Mouse (Mus musculus) megakaryocyte progenitor cell, adult 5-6 weeks (primary cell): ENCODE measurements around the gene Bckdhb. TPM values are rescaled to one million over a fixed set of nuclear protein-coding genes. Genes with fewer than 3 reads are reported as not detected.
"Not testable (repeated sequence)": the region's sequence is repeated elsewhere in the genome, so short reads cannot be mapped to it uniquely, and the experiment has no call there.

ENCODE experiments used
- ATAC-seq: replicated peaks from 2 replicates; pipeline ENCODE4 v1.8.0; 2016; ENCODE audit warnings: mild to moderate bottlenecking, moderate TSS enrichment, inconsistent platforms; ENCODE audit not compliant: poor library complexity
- total RNA-seq, 2 experiments: library from RNA; stranded (forward) in 1 of 2; stranded (reverse) in 1 of 2; fragments of 157-497, 149-512 nt in 1 of 2; fragments of 200-1000 nt in 1 of 2; gene quantifications; 2 replicates each; pipeline versions ENCODE4 v1.2.3 to v1.2.4; 2015 to 2017

Gene Bckdhb
- 25.7 and 34.8 TPM in 2 replicates for total RNA-seq (2015)
- total RNA-seq (2017) = 20.5 and 22.3 TPM in 2 replicates

- peak; percentile 99 for ATAC-seq
These were observed at the start of gene Bckdhb for GRCm38 (mm10) chr9:83924878-83925687. Gene Bckdhb, plus strand, starts transcription at chr9:83925145.

DNA sequence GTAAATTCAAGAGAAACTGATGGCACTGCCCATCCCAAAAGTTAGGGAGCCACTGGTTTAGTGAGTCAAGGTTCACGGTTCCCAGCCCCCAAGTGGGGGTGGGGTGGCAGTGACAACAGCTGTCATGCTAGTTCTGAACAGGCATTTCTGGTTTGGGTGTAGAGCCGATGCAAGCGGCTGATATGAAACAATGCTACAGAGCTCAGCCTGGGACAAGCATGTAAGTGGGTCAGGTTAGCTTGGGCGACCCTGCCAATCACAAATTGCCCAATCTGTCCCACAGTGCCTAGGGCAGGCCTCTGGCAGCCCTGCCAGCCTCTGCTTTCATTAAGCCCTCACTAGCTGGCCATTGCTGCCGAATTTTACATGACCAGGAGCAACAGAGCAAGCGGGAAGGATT lies 42.8 kb upstream of the Bckdhb start:
- ATAC-seq = no peak

DNA sequence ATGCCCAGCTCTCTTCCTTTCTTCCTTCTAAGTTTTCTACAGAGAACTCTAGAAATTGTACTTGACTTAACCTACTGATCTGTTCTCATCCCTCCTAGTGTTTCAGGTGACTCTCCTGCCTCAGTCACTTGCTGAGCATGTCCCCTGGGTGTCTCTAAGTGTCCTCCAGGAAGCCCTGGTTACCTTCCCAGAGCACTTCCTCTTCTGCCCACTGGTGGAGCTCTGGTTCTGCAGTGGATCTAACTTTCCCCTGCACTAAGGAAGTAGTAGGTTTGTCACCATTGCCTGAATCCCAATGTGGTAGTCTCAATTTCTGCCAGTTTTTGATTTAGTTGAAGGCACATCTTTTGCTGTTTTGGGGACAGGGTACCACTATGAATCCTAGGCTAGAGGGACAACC lies 38.8 kb upstream of the Bckdhb start:
- peak; percentile 85 for ATAC-seq

GRCm38 (mm10) chr9:83888214-83888613 lies 36.7 kb upstream of the Bckdhb start:
- no peak for ATAC-seq

- no peak for ATAC-seq
These were observed 31.9 kb upstream of the Bckdhb start for GRCm38 (mm10) chr9:83893073-83893472.

DNA sequence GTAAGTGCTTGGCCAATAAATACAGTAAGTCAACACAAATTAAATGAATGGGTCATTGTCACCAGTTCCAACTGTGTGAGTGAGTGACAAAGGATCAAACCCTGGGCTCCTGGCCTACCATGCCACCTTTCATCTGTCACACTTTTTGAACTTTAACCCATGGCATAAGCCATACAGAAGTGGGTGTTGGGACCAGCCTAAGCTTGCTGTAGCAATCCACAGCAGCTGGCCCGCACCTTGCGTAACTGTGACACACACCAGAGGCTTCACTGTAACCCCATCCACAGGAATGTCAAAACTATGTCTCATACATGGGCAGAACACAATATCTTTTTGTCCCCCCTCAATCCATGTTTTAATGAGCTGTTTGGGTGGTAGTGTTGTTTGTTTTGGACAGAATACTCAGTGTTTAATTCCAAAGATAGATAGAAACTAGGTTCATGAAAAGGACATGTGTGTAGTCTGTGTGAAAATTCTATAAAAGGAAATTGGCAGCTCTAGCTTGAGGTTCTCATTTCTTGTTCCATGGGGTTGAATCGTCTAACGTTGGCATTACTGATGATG lies 31.1 kb upstream of the Bckdhb start:
- ATAC-seq = peak; percentile 86

DNA sequence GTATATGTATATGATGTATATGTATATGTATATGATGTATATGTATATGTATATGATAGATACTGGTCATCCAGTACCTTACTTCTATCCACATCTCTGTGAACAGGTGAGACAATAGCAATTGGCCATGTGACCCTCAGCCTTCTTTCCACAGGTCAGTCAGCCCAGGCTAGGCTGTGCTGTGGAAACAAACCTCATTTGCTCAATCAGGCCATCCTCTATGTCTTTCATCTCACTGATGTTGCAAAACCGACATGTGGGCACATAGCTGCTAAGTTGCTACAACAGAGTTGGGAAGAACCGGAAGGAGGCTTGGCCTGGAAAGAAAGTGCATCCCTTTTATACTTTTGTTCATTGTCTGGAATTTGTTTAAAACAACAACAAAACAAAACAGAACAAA lies 22.9 kb upstream of the Bckdhb start:
- ATAC-seq = peak; percentile 71

GRCm38 (mm10) chr9:83905820-83906219 lies 19.1 kb upstream of the Bckdhb start:
- ATAC-seq = peak; percentile 64

- no peak for ATAC-seq
These were observed 17.9 kb upstream of the Bckdhb start for GRCm38 (mm10) chr9:83907017-83907416.

DNA sequence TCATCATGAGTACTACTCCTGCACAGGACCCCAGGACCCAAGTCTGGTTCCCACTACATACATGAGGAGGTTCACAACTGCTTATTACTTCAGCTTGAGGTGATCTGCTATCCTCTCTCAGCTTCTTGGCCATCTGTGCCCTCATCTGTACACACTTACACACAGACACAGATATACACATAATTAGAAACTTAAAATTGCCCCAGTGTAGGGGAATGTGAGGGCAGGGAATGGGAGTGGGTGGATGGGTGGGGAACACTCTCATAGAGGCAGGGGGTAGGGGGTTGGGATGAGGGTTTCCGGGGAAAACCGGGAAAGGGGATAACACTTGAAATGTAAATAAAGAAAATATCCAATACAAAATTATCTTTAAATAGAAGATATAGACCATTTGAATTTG lies 15.1 kb upstream of the Bckdhb start:
- no peak for ATAC-seq

DNA sequence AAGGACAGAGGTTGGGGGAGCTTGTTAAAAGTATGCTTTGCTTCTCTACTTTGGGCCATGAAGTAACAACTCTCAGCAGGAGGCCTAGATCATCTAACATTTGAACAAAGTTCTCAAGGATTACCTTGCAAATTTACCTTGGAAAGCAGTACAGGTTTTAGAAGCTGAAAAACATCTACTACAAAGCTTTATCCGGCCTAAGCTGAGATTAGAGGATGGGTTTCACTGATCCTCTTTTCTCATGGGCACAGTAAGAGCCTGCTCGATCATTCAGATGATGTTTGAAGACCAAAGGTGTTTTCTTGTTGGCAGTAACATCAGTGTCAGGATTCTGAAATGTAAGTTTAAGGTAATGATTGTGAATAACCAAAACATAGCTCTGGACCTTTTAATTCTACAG lies 14.0 kb upstream of the Bckdhb start:
- no peak for ATAC-seq

DNA sequence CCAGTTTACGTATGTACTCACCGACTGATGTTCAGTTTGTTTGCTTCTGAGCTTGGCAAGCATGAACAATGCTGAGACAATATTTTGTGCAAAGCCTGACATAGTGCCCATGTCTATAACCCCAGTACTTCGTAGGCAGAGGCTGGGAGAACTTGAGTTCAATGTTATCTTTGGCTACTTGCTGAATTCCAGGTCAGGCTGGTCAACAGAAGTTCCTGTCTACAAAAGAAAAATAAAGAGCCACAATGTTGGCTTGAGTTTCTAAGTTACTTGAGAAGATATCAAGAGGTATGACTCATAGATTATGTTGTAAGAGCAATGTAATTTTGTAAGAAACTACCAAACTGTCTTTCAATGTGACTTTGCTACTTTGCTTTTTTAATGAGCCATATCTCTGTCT lies 2.9 kb upstream of the Bckdhb start:
- no peak for ATAC-seq

DNA sequence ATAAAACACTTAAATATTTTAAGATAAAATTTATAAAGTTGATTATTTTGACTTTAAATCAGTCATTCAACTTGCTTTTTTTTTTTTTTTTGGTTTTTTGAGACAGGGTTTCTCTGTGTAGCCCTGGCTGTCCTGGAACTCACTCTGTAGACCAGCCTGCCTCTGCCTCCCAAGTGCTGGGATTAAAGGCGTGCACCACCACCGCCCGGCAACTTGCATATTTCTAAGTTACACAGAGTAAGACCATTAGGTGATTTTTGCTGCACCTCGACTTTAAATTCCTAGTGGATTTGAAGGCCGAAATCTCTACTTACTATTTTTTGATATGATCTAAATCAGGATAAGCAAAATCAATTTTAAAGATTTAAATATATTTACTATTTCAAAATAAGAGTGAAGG lies 589 bp upstream of the Bckdhb start:
- ATAC-seq = no peak

GRCm38 (mm10) chr9:83925688-83926041 lies 720 bp downstream of the Bckdhb start:
- no peak for ATAC-seq

- no peak for ATAC-seq
These were observed 1.4 kb downstream of the Bckdhb start for GRCm38 (mm10) chr9:83926302-83926701.

- not testable (repeated sequence) for ATAC-seq
These were observed 14.6 kb downstream of the Bckdhb start for GRCm38 (mm10) chr9:83939501-83939900.

DNA sequence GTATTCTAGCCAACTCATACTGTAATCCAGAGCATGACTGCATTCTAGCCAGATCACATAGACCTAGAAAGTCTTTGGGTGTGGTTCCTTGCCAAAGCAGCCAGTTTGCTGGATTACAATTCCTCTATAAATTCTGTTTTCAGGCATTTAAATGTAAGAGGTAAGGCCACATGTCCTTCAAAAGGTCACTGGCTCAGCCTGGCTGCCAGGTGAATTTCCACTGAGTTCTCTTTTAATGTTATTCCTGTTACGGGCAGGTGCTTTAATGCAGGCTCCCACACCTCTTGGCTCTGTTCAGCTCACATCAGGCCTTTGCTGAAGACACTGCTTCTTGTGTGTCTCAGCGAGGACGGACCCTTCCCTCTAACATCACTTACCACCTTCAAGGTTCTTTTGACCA lies 15.1 kb downstream of the Bckdhb start:
- ATAC-seq = no peak

GRCm38 (mm10) chr9:83940537-83941363 lies 15.8 kb downstream of the Bckdhb start:
- ATAC-seq = no peak

DNA sequence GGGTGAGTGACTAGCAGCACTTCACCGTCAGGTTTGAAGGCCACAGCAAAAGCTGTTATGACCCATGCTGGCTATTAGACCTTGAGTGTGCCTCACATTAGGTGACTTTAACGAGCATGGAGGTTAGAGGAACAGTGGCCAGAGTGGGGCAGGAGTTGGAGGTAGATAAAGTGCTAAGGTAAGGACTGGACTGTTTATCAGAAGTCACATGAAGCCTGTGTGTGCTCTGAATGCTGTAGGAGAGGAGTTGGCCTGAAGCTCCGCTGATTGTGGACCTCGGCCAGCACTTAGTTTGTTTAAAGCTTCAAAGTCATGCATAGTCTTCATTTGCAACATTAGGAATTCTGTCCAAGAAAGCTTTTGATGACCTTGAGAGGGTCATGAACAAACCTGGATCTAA lies 26.4 kb downstream of the Bckdhb start:
- ATAC-seq = no peak

- ATAC-seq = peak; percentile 99
These were observed 31.8 kb downstream of the Bckdhb start for GRCm38 (mm10) chr9:83956632-83957314.
